ENCODE assay signal across 8 mouse cellular contexts in genomic region chr2:131353564-131353915, GRCm38 (mm10). TPM values are rescaled to one million over a fixed set of nuclear protein-coding genes. Genes with fewer than 3 reads are reported as not detected.
A peak's percentile ranks its signal among the peaks of the same experiment; 100 is the strongest.
DNase-seq lines count a peak whose midpoint lies in the region; ATAC-seq and TF ChIP-seq lines count a peak whose summit lies in the region.

No protein-coding gene starts in this region.

- H3K27me3 ChIP-seq in erythroblast, embryonic 14.5 days (ENCODE audit: control insufficient read depth) = peaks cover 25% of the 10 kb centered on the region
- no peaks in the 10 kb centered on the region for H3K27me3 ChIP-seq in forebrain, postnatal 0 days (ENCODE audit: insufficient read depth, low read length)

- no peak overlapping the region for H3K27ac ChIP-seq in forebrain, postnatal 0 days (ENCODE audit: low read depth, low read length)

- peaks cover 24% of the 10 kb centered on the region for H3K4me1 ChIP-seq in erythroblast, embryonic 14.5 days (ENCODE audit: control insufficient read depth)
- H3K4me1 ChIP-seq in forebrain, postnatal 0 days (ENCODE audit: insufficient read depth) = peaks cover 6% of the 10 kb centered on the region

- peak overlapping the region; percentile 58 for H3K4me2 ChIP-seq in forebrain, postnatal 0 days (ENCODE audit: low read depth)

- peak overlapping the region; percentile 95; the same call in 1 of the 2 replicates for H3K9ac ChIP-seq in forebrain, postnatal 0 days

- no peak for ATAC-seq in erythroblast, adult 5-6 weeks (replicated peaks; ENCODE audit: low FRiP score, poor library complexity, severe bottlenecking)
- ATAC-seq in forebrain, postnatal 0 days = no peak
- ATAC-seq in megakaryocyte progenitor cell, adult 5-6 weeks (replicated peaks; ENCODE audit: poor library complexity) = peak; percentile 53
- ATAC-seq in monocyte, adult 5-6 weeks (replicated peaks; ENCODE audit: insufficient number of reproducible peaks, low FRiP score, low TSS enrichment, poor library complexity, severe bottlenecking) = no peak
- ATAC-seq in frontal cortex, adult (ENCODE audit: low TSS enrichment) = no peak

- H3K9me3 ChIP-seq in erythroblast, embryonic 14.5 days (ENCODE audit: control insufficient read depth, low read length) = no peaks in the 10 kb centered on the region
- no peaks in the 10 kb centered on the region for H3K9me3 ChIP-seq in forebrain, postnatal 0 days (ENCODE audit: low read length)

- peak overlapping the region; percentile 85 for H3K4me3 ChIP-seq in erythroblast, embryonic 14.5 days (replicated peaks)
- H3K4me3 ChIP-seq in forebrain, postnatal 0 days (ENCODE audit: low read depth, low read length) = peak overlapping the region; percentile 100; the same call in 1 of the 2 replicates

- peak; percentile 88 for DNase-seq in A20 (ENCODE audit: low read depth, low spot score)
- no peak for DNase-seq in forebrain, postnatal 0 days
- no peak for DNase-seq in cerebellum, postnatal 4 days (ENCODE audit: low spot score in 2 of 2)

- no peak for TF ChIP-seq CTCF in forebrain, postnatal 0 days (IDR thresholded peaks at IDR 0.05; ENCODE audit: low read depth)

- 4% methylated on average over 2 of the region's 3 CpGs for WGBS in forebrain, postnatal 0 days

- H3K36me3 ChIP-seq in erythroblast, embryonic 14.5 days (ENCODE audit: control insufficient read depth) = no peaks in the 10 kb centered on the region
- H3K36me3 ChIP-seq in forebrain, postnatal 0 days (ENCODE audit: insufficient read depth) = no peaks in the 10 kb centered on the region

RNA-seq across cellular contexts. Expression of gene Rnf24, which starts 0.8 kb away (rescaled TPM):
- 0.02 TPM in 1 of 2 replicates, not detected in the other for polyA plus RNA-seq in erythroblast, embryonic 14.5 days (2012)
- 0.84 and 3.5 TPM in 2 replicates for total RNA-seq in erythroblast, adult 5-6 weeks (2015; ENCODE audit: low replicate concordance)
- 0.42 and 0.43 TPM in 2 replicates for total RNA-seq in erythroblast, adult 5-6 weeks (2017; ENCODE audit: low replicate concordance)
- total RNA-seq in forebrain, postnatal 0 days (2014; rRNA removed) = 19.5 and 24.4 TPM in 2 replicates
- polyA plus RNA-seq in forebrain, postnatal 0 days (2015; fragmentation: Nextera tagmentation; extraction: Ambion mirVana) = 8.7 and 11.8 TPM in 2 replicates
- total RNA-seq in megakaryocyte progenitor cell, adult 5-6 weeks (2015) = 4.4 and 4.5 TPM in 2 replicates
- total RNA-seq in megakaryocyte progenitor cell, adult 5-6 weeks (2017) = 1.8 and 1.9 TPM in 2 replicates
- 1.5 to 7.3 TPM (median 1.8 TPM) in 3 replicates for total RNA-seq in monocyte, adult 5-6 weeks (2017)
